Comparison of ENCODE assay signal across 24 mouse cellular contexts in the genomic region with DNA sequence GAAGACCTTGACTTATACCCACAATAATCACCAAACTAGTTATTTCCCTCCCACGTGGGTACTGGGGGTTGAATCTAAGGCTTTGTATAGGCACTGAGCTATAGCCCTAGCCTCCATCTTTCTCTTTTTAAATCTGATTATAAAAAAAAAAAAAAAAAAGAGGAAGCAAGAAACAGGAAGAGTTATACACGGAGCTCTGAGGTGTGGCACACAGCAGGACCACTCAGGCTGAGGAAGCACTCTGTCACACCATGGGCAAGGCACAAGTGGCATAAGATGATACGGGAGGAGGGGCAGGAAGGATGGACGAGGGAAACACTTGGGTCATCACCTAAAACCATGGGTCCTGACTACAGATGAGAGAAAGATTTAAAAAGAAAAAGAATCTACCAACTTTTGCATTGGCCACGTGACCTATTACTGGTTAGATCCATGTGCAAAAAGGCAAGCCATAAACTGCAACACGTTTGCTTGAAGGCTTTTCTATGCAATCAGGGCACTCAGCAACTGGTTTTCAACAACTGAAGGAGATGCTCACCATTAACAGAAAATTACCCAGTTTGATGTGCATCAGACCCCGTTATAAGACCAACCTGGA.
DNase-seq lines count a peak whose midpoint lies in the region; ATAC-seq and TF ChIP-seq lines count a peak whose summit lies in the region.
"Had no signal": no experiment of that assay in that cellular context is flagged by ENCODE, and none has a peak within 500 bp of the region (broad histone marks: within the 10 kb centered on the region; RNA-seq: fewer than 3 reads in every experiment).

No protein-coding gene starts in this region.

- no peak for TF ChIP-seq POLR2A in CH12.LX (IDR thresholded peaks at IDR 0.05; ENCODE audit: low read depth, low read length)

- H3K4me1 ChIP-seq in liver, embryonic 11.5 days (replicated peaks; ENCODE audit: control insufficient read depth, insufficient read depth, low read length) = peaks cover 62% of the 10 kb centered on the region
- peaks cover 39% of the 10 kb centered on the region for H3K4me1 ChIP-seq in liver, postnatal 0 days (ENCODE audit: insufficient read depth)
- H3K4me1 ChIP-seq in CH12.LX (ENCODE audit: control insufficient read depth in 1 of 2, insufficient read depth in 2 of 2) = peaks cover 7 to 35% of the 10 kb centered on the region in 2 experiments; a peak in 3 of 4 replicates
- peaks cover 78% of the 10 kb centered on the region for H3K4me1 ChIP-seq in liver, embryonic 13.5 days (replicated peaks)
- H3K4me1 ChIP-seq in midbrain, embryonic 13.5 days (replicated peaks) = peaks cover 18% of the 10 kb centered on the region

- H3K9ac ChIP-seq in liver, embryonic 11.5 days (ENCODE audit: low read depth, low read length) = no peak overlapping the region
- H3K9ac ChIP-seq in liver, postnatal 0 days (replicated peaks) = no peak overlapping the region
- H3K9ac ChIP-seq in CH12.LX (ENCODE audit: insufficient read depth, low read depth) = no peak overlapping the region
- H3K9ac ChIP-seq in liver, embryonic 13.5 days = no peak overlapping the region; the same call in 1 of the 2 replicates
- no peak overlapping the region for H3K9ac ChIP-seq in midbrain, embryonic 13.5 days (replicated peaks)
- H3K9ac ChIP-seq: hindbrain, embryonic 14.5 days; limb, embryonic 15.5 days; lung, embryonic 15.5 days had no signal

- H3K9me3 ChIP-seq in liver, embryonic 11.5 days (ENCODE audit: control insufficient read depth, low read length) = no peaks in the 10 kb centered on the region
- H3K9me3 ChIP-seq in liver, postnatal 0 days (ENCODE audit: low read length) = no peaks in the 10 kb centered on the region
- H3K9me3 ChIP-seq in CH12.LX (replicated peaks; ENCODE audit: low read length) = no peaks in the 10 kb centered on the region
- no peaks in the 10 kb centered on the region for H3K9me3 ChIP-seq in liver, embryonic 13.5 days (replicated peaks)
- no peaks in the 10 kb centered on the region for H3K9me3 ChIP-seq in midbrain, embryonic 13.5 days
- H3K9me3 ChIP-seq: limb, embryonic 15.5 days; lung, embryonic 15.5 days; midbrain, embryonic 10.5 days had no signal

- no peak for TF ChIP-seq EP300 in liver, postnatal 0 days (IDR thresholded peaks at IDR 0.05; ENCODE audit: low read depth)
- TF ChIP-seq EP300 in CH12.LX (IDR thresholded peaks at IDR 0.05; ENCODE audit: low read length) = no peak

- no peak overlapping the region; the same call in 1 of the 2 replicates for H3K27ac ChIP-seq in liver, embryonic 11.5 days (ENCODE audit: low read depth, low read length)
- no peak overlapping the region for H3K27ac ChIP-seq in liver, postnatal 0 days (ENCODE audit: low read depth)
- H3K27ac ChIP-seq in CH12.LX (ENCODE audit: insufficient read depth, low read depth) = no peak overlapping the region
- peak overlapping the region; percentile 16 for H3K27ac ChIP-seq in liver, embryonic 13.5 days
- no peak overlapping the region for H3K27ac ChIP-seq in midbrain, embryonic 13.5 days
- H3K27ac ChIP-seq: hindbrain, embryonic 14.5 days; limb, embryonic 15.5 days; midbrain, embryonic 10.5 days had no signal

- peak; percentile 35; the same call in 1 of the 2 replicates for ATAC-seq in liver, embryonic 11.5 days (replicated peaks; ENCODE audit: low FRiP score)
- no peak for ATAC-seq in liver, postnatal 0 days
- ATAC-seq in liver, embryonic 13.5 days (ENCODE audit: low read depth) = peak; percentile 57; the same call in 1 of the 2 replicates
- ATAC-seq in midbrain, embryonic 13.5 days = no peak
- ATAC-seq: forebrain, embryonic 16.5 days; inflammation-experienced regulatory T-cells, adult 6 months had no signal

- dilution Hi-C loops in CH12.LX (cut with MboI; ENCODE audit: extremely low pct_ligation_motif_present, extremely low pct_unique_long_range_greater_than_20kb, low sequenced_read_pairs) = no loop called here

- TF ChIP-seq RAD21 in CH12.LX (IDR thresholded peaks at IDR 0.05; ENCODE audit: low read depth, low read length) = no peak

- no peak overlapping the region for H3K4me3 ChIP-seq in liver, embryonic 11.5 days (ENCODE audit: low read depth, low read length)
- H3K4me3 ChIP-seq in liver, postnatal 0 days (ENCODE audit: low read depth, low read length) = no peak overlapping the region
- H3K4me3 ChIP-seq in CH12.LX (replicated peaks in 1 of 3; ENCODE audit: low read depth in 2 of 3, low read length in 2 of 3, poor library complexity in 1 of 3) = no peak overlapping the region
- H3K4me3 ChIP-seq in liver, embryonic 13.5 days (replicated peaks) = no peak overlapping the region
- H3K4me3 ChIP-seq in midbrain, embryonic 13.5 days (replicated peaks) = no peak overlapping the region
- H3K4me3 ChIP-seq: embryonic facial prominence, embryonic 10.5 days; limb, embryonic 15.5 days; lung, embryonic 15.5 days; midbrain, embryonic 10.5 days had no signal

- H3K79me2 ChIP-seq in CH12.LX (replicated peaks; ENCODE audit: control insufficient read depth, extremely low read depth, insufficient read depth, poor library complexity, severe bottlenecking) = no peaks in the 10 kb centered on the region

- TF ChIP-seq CTCF in liver, postnatal 0 days (IDR thresholded peaks at IDR 0.05; ENCODE audit: low read depth) = no peak
- no peak for TF ChIP-seq CTCF in CH12.LX (conservative IDR thresholded peaks at IDR 0.05 in 1 of 2, IDR thresholded peaks at IDR 0.05 in 1 of 2; ENCODE audit: low read depth in 2 of 2, low read length in 2 of 2)

- DNase-seq in liver, embryonic 11.5 days (ENCODE audit: low spot score) = no peak
- DNase-seq in liver, postnatal 0 days = no peak
- peak; percentile 25 for DNase-seq in CH12.LX (ENCODE audit: extremely low read depth)
- DNase-seq in liver, embryonic 13.5 days = no peak
- DNase-seq in splenic B cell, adult 2 months (ENCODE audit: low read depth, low spot score) = peak; percentile 68
- no peak for DNase-seq in heart, adult 18-20 months
- DNase-seq: adrenal gland, postnatal 14 days; cerebellum, adult 9-10 months; gastrocnemius, postnatal 10 days; heart, adult 11 months; heart, postnatal 36 days; kidney, adult 2 months; layer of hippocampus, adult 9-11 months; left cerebral cortex, postnatal 4 days; lung, postnatal 4 days; thymus, postnatal 25 days had no signal

- H3K27me3 ChIP-seq in liver, embryonic 11.5 days (replicated peaks; ENCODE audit: control insufficient read depth, insufficient read depth, low read length) = no peaks in the 10 kb centered on the region
- H3K27me3 ChIP-seq in liver, postnatal 0 days (ENCODE audit: insufficient read depth, low read length) = no peaks in the 10 kb centered on the region
- no peaks in the 10 kb centered on the region for H3K27me3 ChIP-seq in CH12.LX (replicated peaks)
- no peaks in the 10 kb centered on the region for H3K27me3 ChIP-seq in liver, embryonic 13.5 days
- H3K27me3 ChIP-seq in splenic B cell, adult 2 months (ENCODE audit: control insufficient read depth, insufficient read depth, low read length, poor library complexity, severe bottlenecking) = no peaks in the 10 kb centered on the region
- no peaks in the 10 kb centered on the region; the same call in 1 of the 2 replicates for H3K27me3 ChIP-seq in midbrain, embryonic 13.5 days
- H3K27me3 ChIP-seq: limb, embryonic 15.5 days; lung, embryonic 15.5 days had no signal

- H3K4me2 ChIP-seq in liver, embryonic 11.5 days = no peak overlapping the region
- no peak overlapping the region for H3K4me2 ChIP-seq in liver, postnatal 0 days (ENCODE audit: low read depth, low read length)
- H3K4me2 ChIP-seq in CH12.LX (ENCODE audit: insufficient read depth, low read depth, poor library complexity, severe bottlenecking) = no peak overlapping the region
- 0 out of 2 replicates have a peak overlapping the region, but pooled peaks have one; percentile 10 for H3K4me2 ChIP-seq in liver, embryonic 13.5 days
- no peak overlapping the region for H3K4me2 ChIP-seq in midbrain, embryonic 13.5 days (replicated peaks)
- H3K4me2 ChIP-seq: hindbrain, embryonic 14.5 days; limb, embryonic 15.5 days; lung, embryonic 15.5 days had no signal

- in situ Hi-C loops in CH12.LX (cut with MboI; ENCODE audit: low pct_ligation_motif_present, low pct_unique_long_range_greater_than_20kb, low sequenced_read_pairs) = no loop called here

- 59% methylated on average over 7 of the region's 7 CpGs for WGBS in liver, embryonic 11.5 days
- 43% methylated on average over 7 of the region's 7 CpGs for whole genome bisulfite sequencing in liver, postnatal 0 days (ENCODE audit: insufficient replicate concordance)
- 39% methylated on average over 7 of the region's 7 CpGs for WGBS in liver, embryonic 13.5 days (ENCODE audit: insufficient replicate concordance)
- WGBS in midbrain, embryonic 13.5 days = 84% methylated on average over 7 of the region's 7 CpGs

- H3K36me3 ChIP-seq in liver, embryonic 11.5 days (ENCODE audit: control insufficient read depth, insufficient read depth, low read length) = peaks cover 5% of the 10 kb centered on the region; the same call in 1 of the 2 replicates
- H3K36me3 ChIP-seq in liver, postnatal 0 days (replicated peaks; ENCODE audit: insufficient read depth, low read length) = no peaks in the 10 kb centered on the region; the same call in 1 of the 2 replicates
- H3K36me3 ChIP-seq in CH12.LX (replicated peaks in 1 of 2; ENCODE audit: control insufficient read depth in 1 of 2, insufficient read depth in 1 of 2, low read length in 1 of 2) = no peaks in the 10 kb centered on the region
- peaks cover 8% of the 10 kb centered on the region for H3K36me3 ChIP-seq in liver, embryonic 13.5 days
- no peaks in the 10 kb centered on the region for H3K36me3 ChIP-seq in splenic B cell, adult 2 months (ENCODE audit: control insufficient read depth, insufficient read depth, low read length, poor library complexity, severe bottlenecking)
- H3K36me3 ChIP-seq in midbrain, embryonic 13.5 days = no peaks in the 10 kb centered on the region
- H3K36me3 ChIP-seq: embryonic facial prominence, embryonic 10.5 days; limb, embryonic 15.5 days; lung, embryonic 15.5 days; midbrain, embryonic 10.5 days had no signal

TF ChIP-seq in CH12.LX, 34 proteins besides CTCF, POLR2A, EP300 and RAD21:
- TF ChIP-seq RCOR1 (conservative IDR thresholded peaks at IDR 0.05; ENCODE audit: low read depth, low read length) (no peak), ZC3H11A (IDR thresholded peaks at IDR 0.05; ENCODE audit: low read depth, low read length) (no peak), ELF1 (IDR thresholded peaks at IDR 0.05; ENCODE audit: low read depth, low read length) (no peak), PAX5 (IDR thresholded peaks at IDR 0.05; ENCODE audit: low read length) (no peak), NRF1 (IDR thresholded peaks at IDR 0.05; ENCODE audit: low read depth, low read length) (no peak), ZNF384 (IDR thresholded peaks at IDR 0.05; ENCODE audit: low read depth, low read length) (peak; percentile 79), MEF2A (IDR thresholded peaks at IDR 0.05; ENCODE audit: borderline replicate concordance, low read depth, low read length) (no peak)
TF ChIP-seq in CH12.LX: peak in this region for 1.

Comparison
In these comparisons a context has a peak if more than half of its experiments do, and no peak if none do; other contexts are left out.
1. ATAC-seq: peak in liver, embryonic 11.5 days (single experiment) and liver, embryonic 13.5 days (single experiment); none in liver, postnatal 0 days (single experiment) and midbrain, embryonic 13.5 days (single experiment).
2. DNase-seq: peak in CH12.LX (single experiment) and splenic B cell, adult 2 months (single experiment); none in liver, embryonic 11.5 days (single experiment), liver, postnatal 0 days (single experiment), liver, embryonic 13.5 days (single experiment) and heart, adult 18-20 months (0 of 2).